Mouse (Mus musculus): ENCODE data around the gene Cyp4x1.
A peak's percentile ranks its signal among the peaks of the same experiment; 100 is the strongest.

Gene Cyp4x1

DNA sequence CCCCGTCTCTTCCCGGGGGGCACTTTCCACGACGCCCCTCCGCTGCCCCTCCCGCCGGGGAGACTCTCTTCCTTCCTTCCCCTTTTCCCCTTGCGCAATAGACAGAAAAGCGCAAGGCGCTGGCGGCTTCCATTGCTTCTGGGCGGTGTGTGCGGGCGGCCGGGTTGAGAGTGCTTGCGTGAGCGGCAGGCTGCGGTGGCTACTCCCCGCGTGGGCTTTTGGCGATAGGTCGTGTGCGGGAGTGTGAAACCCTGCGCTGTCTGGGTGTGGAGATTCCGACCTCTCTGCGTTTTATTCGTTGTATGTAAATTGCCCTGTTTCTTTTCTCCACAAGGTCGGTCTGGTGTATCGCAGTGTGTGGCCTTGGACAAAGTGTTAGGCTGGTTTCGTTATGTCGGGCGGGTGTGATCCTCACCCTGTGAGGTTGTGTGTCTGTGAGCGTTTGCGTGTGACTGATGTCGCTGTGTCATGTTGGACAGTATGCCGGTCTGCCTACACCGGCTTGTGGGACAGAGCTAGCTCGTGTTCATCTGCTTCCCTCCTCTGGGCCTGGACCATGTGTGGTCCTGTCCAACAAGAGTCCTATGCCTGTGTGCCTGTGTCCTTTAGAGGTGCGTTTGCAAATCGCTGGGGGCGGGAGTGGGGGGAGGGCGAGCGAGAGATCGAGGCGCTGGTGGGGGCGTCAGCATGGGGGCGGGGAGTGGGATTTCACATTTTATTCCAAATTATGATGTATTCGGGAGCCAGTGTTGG lies 77.0 kb downstream of the Cyp4x1 start:
- DNase-seq = peak; percentile 61 to 73

- peak; percentile 42 to 73 for DNase-seq
Observed at GRCm38 (mm10) chr4:115056371-115056920, 77.6 kb downstream of the Cyp4x1 start, which contains the start of gene Tal1. Gene Tal1, plus strand, starts transcription at chr4:115056426.

All from kidney, postnatal 4 days (tissue).